Mouse (Mus musculus) MEL (cell line): ENCODE measurements around the gene Sox5. TPM values are rescaled to one million over a fixed set of nuclear protein-coding genes. Genes with fewer than 3 reads are reported as not detected.

Experiments used
- DNase-seq: peaks from one replicate; pipeline ENCODE4 v3.0.0; 2011; ENCODE audit warnings: low read depth, low spot score
- H3K27ac ChIP-seq: 2 replicates; pipeline ENCODE4 v1.5.1; 2012; ENCODE audit warnings: low read depth, mild to moderate bottlenecking, control low read depth, low read length, moderate library complexity; ENCODE audit not compliant: control insufficient read depth
- H3K27me3 ChIP-seq, 2 experiments: fragments of 150-350 bp in 1 of 2; sonication (generic) in 1 of 2; 2 replicates each; pipeline ENCODE4 v1.6.1; 2012; ENCODE audit warnings: low read length in 2 of 2, mild to moderate bottlenecking in 2 of 2, improper control_type of control experiment in 1 of 2, moderate library complexity in 1 of 2; ENCODE audit not compliant: insufficient read depth in 2 of 2, control insufficient read depth in 1 of 2
- H3K36me3 ChIP-seq, 2 experiments: 2 replicates each; pipeline ENCODE4 v1.6.1; 2012 to 2014; ENCODE audit warnings: low read length in 2 of 2, improper control_type of control experiment in 1 of 2, inconsistent platforms in 1 of 2, mild to moderate bottlenecking in 1 of 2; ENCODE audit not compliant: insufficient read depth in 2 of 2, control insufficient read depth in 1 of 2
- H3K4me1 ChIP-seq, 2 experiments: fragments of 150-350 bp in 1 of 2; sonication (generic) in 1 of 2; 2 replicates each; pipeline ENCODE4 v1.6.1; 2012; ENCODE audit warnings: low read length in 2 of 2, improper control_type of control experiment in 1 of 2, mild to moderate bottlenecking in 1 of 2; ENCODE audit not compliant: insufficient read depth in 2 of 2, control insufficient read depth in 1 of 2
- H3K4me3 ChIP-seq, 2 experiments: fragments of 150-350 bp in 1 of 2; sonication (generic) in 1 of 2; 2 replicates each; pipeline ENCODE4 v1.5.1; 2012; ENCODE audit warnings: low read depth in 2 of 2, low read length in 2 of 2, mild to moderate bottlenecking in 2 of 2, moderate library complexity in 2 of 2, control low read depth in 1 of 2, improper control_type of control experiment in 1 of 2; ENCODE audit not compliant: control insufficient read depth in 1 of 2, insufficient read depth in 1 of 2
- H3K79me2 ChIP-seq: 2 replicates; pipeline ENCODE4 v1.6.1; 2012; ENCODE audit warnings: mild to moderate bottlenecking, low read length, moderate library complexity; ENCODE audit not compliant: control insufficient read depth, poor library complexity, insufficient read depth
- H3K9ac ChIP-seq: 2 replicates; pipeline ENCODE4 v1.6.1; 2012; ENCODE audit warnings: low read depth, mild to moderate bottlenecking, control low read depth, low read length, moderate library complexity; ENCODE audit not compliant: control insufficient read depth, poor library complexity, severe bottlenecking
- H3K9me3 ChIP-seq: fragments of 150-350 bp; sonication (generic); replicated peaks from 2 replicates; pipeline ENCODE4 v1.6.1; 2012; ENCODE audit warnings: mild to moderate bottlenecking, low read length, improper control_type of control experiment, moderate library complexity; ENCODE audit not compliant: insufficient read depth
- BHLHE40 ChIP-seq: IDR thresholded peaks from 2 replicates; pipeline ENCODE4 v1.6.1; 2012; ENCODE audit warnings: low read depth, mild to moderate bottlenecking, inconsistent platforms, low read length, improper control_type of control experiment, borderline replicate concordance
- CHD2 ChIP-seq: IDR thresholded peaks from 2 replicates; pipeline ENCODE4 v1.6.1; 2011; ENCODE audit warnings: low read length, improper control_type of control experiment
- CTCF ChIP-seq, 3 experiments: IDR thresholded peaks in 2 of 3; conservative IDR thresholded peaks in 1 of 3; 2 replicates each; pipeline ENCODE4 v1.5.1; 2011 to 2012; ENCODE audit warnings: low read length in 3 of 3, low read depth in 2 of 3, mild to moderate bottlenecking in 2 of 3, improper control_type of control experiment in 1 of 3, inconsistent platforms in 1 of 3, mixed read lengths in 1 of 3, moderate library complexity in 1 of 3; ENCODE audit not compliant: control insufficient read depth in 1 of 3, insufficient read depth in 1 of 3, poor library complexity in 1 of 3, severe bottlenecking in 1 of 3
- GABPA ChIP-seq: IDR thresholded peaks from 2 replicates; pipeline ENCODE4 v1.6.1; 2012; ENCODE audit warnings: low read depth, mild to moderate bottlenecking, inconsistent platforms, low read length, improper control_type of control experiment, moderate library complexity
- GATA1 ChIP-seq: IDR thresholded peaks from 2 replicates; pipeline ENCODE4 v1.6.1; 2011; ENCODE audit warnings: low read depth, low read length, improper control_type of control experiment
- JUND ChIP-seq: IDR thresholded peaks from 2 replicates; pipeline ENCODE4 v1.6.1; 2011; ENCODE audit warnings: low read depth, mild to moderate bottlenecking, improper control_type of control experiment, low read length
- KAT2A ChIP-seq: conservative IDR thresholded peaks from 2 replicates; pipeline ENCODE4 v1.6.1; 2012; ENCODE audit warnings: low read depth, low read length, improper control_type of control experiment, inconsistent platforms
- MAFK ChIP-seq: IDR thresholded peaks from 2 replicates; pipeline ENCODE4 v1.6.1; 2011; ENCODE audit warnings: low read depth, mild to moderate bottlenecking, low read length, improper control_type of control experiment, borderline replicate concordance
- MAX ChIP-seq: IDR thresholded peaks from 2 replicates; pipeline ENCODE4 v1.6.1; 2011; ENCODE audit warnings: low read length, improper control_type of control experiment
- MAZ ChIP-seq: IDR thresholded peaks from 2 replicates; pipeline ENCODE4 v1.6.1; 2012; ENCODE audit warnings: low read depth, mild to moderate bottlenecking, inconsistent platforms, low read length, improper control_type of control experiment
- MEF2A ChIP-seq: IDR thresholded peaks from 2 replicates; pipeline ENCODE4 v1.6.1; 2014; ENCODE audit warnings: low read depth, mild to moderate bottlenecking, inconsistent platforms, low read length, improper control_type of control experiment; ENCODE audit not compliant: poor library complexity, insufficient replicate concordance, severe bottlenecking; ENCODE audit errors: extremely low read depth
- MXI1 ChIP-seq: IDR thresholded peaks from 2 replicates; pipeline ENCODE4 v1.6.1; 2011; ENCODE audit warnings: mild to moderate bottlenecking, low read depth, low read length, improper control_type of control experiment
- MYB ChIP-seq: IDR thresholded peaks from 2 replicates; pipeline ENCODE4 v1.6.1; 2011; ENCODE audit warnings: mild to moderate bottlenecking, low read depth, low read length, improper control_type of control experiment
- NRF1 ChIP-seq: IDR thresholded peaks from 2 replicates; pipeline ENCODE4 v1.6.1; 2014; ENCODE audit warnings: low read depth, mild to moderate bottlenecking, inconsistent platforms, low read length, improper control_type of control experiment, moderate library complexity; ENCODE audit not compliant: poor library complexity, insufficient read depth, severe bottlenecking
- POLR2A ChIP-seq, 2 experiments: IDR thresholded peaks; 2 replicates each; pipeline ENCODE4 v1.6.1; 2011 to 2012; ENCODE audit warnings: low read length in 2 of 2, mild to moderate bottlenecking in 2 of 2, control low read depth in 1 of 2, improper control_type of control experiment in 1 of 2, low read depth in 1 of 2, moderate library complexity in 1 of 2; ENCODE audit not compliant: control insufficient read depth in 1 of 2, insufficient read depth in 1 of 2, poor library complexity in 1 of 2
- RAD21 ChIP-seq: IDR thresholded peaks from 2 replicates; pipeline ENCODE4 v1.6.1; 2011; ENCODE audit warnings: mild to moderate bottlenecking, low read depth, low read length, improper control_type of control experiment
- RCOR1 ChIP-seq: IDR thresholded peaks from 2 replicates; pipeline ENCODE4 v1.6.1; 2012; ENCODE audit warnings: low read depth, mild to moderate bottlenecking, inconsistent platforms, low read length, improper control_type of control experiment
- SIN3A ChIP-seq: IDR thresholded peaks from 2 replicates; pipeline ENCODE4 v1.6.1; 2012; ENCODE audit warnings: low read length, improper control_type of control experiment, inconsistent platforms
- SMC3 ChIP-seq: IDR thresholded peaks from 2 replicates; pipeline ENCODE4 v1.6.1; 2011; ENCODE audit warnings: low read depth, low read length, improper control_type of control experiment
- USF1 ChIP-seq: IDR thresholded peaks from 2 replicates; pipeline ENCODE4 v1.6.1; 2014; ENCODE audit warnings: low read depth, mild to moderate bottlenecking, inconsistent platforms, low read length, improper control_type of control experiment, moderate library complexity
- ZKSCAN1 ChIP-seq: IDR thresholded peaks from 2 replicates; pipeline ENCODE4 v1.6.1; 2012; ENCODE audit warnings: low read depth, mild to moderate bottlenecking, inconsistent platforms, low read length, improper control_type of control experiment, moderate library complexity
- ZMIZ1 ChIP-seq: IDR thresholded peaks from 2 replicates; pipeline ENCODE4 v1.6.1; 2012; ENCODE audit warnings: low read depth, mild to moderate bottlenecking, inconsistent platforms, low read length, improper control_type of control experiment, moderate library complexity
- polyA plus RNA-seq, 2 experiments: library from polyadenylated mRNA; stranded (reverse) in 1 of 2; unstranded in 1 of 2; fragments of >175 nt in 1 of 2; fragments of >200 nt in 1 of 2; gene quantifications; 2 replicates each; pipeline versions ENCODE4 v1.2.1 to v1.2.4; 2012; ENCODE audit warnings: low replicate concordance in 2 of 2, low read depth in 1 of 2; ENCODE audit not compliant: insufficient read length in 2 of 2, insufficient read depth in 1 of 2, missing spikeins in 1 of 2
- total RNA-seq: library from RNA; depleted of rRNA; stranded (reverse); fragments of 300-350 nt; gene quantifications from 2 replicates; pipeline ENCODE4 v1.2.3, GENCODE M21; 2012

Sox5 gene
- total and polyA plus RNA-seq, 3 experiments = 0.19 to 3.0 TPM; not detected in 1

GRCm38 (mm10) chr6:144689076-144689475, 92.7 kb downstream of the Sox5 start:
- H3K79me2 ChIP-seq = no peaks in the 10 kb centered on the region
- no peak overlapping the region for H3K4me3 ChIP-seq
- H3K27ac ChIP-seq = no peak overlapping the region
- DNase-seq = no peak
- H3K27me3 ChIP-seq = no peaks in the 10 kb centered on the region
- H3K9ac ChIP-seq = no peak overlapping the region
- no peaks in the 10 kb centered on the region for H3K4me1 ChIP-seq
- TF ChIP-seq CHD2 (no peak), MAX (no peak), BHLHE40 (no peak), MYB (no peak), GABPA (no peak), SIN3A (no peak), RCOR1 (no peak), USF1 (no peak), MAFK (no peak), ZMIZ1 (no peak), POLR2A (IDR thresholded peaks at IDR 0.05; ENCODE audit: control insufficient read depth in 1 of 2, insufficient read depth in 1 of 2, low read depth in 1 of 2, low read length in 2 of 2, poor library complexity in 1 of 2) (no peak), NRF1 (no peak), MEF2A (no peak), MAZ (no peak), ZKSCAN1 (no peak), MXI1 (no peak), RAD21 (no peak), JUND (no peak), KAT2A (no peak), SMC3 (no peak)
- no peaks in the 10 kb centered on the region for H3K9me3 ChIP-seq
- H3K36me3 ChIP-seq = no peaks in the 10 kb centered on the region

- Histone ChIP-seq H3K27ac (no peak overlapping the region), H3K79me2 (no peaks in the 10 kb centered on the region), H3K27me3 (no peaks in the 10 kb centered on the region), H3K4me1 (no peaks in the 10 kb centered on the region), H3K9ac (no peak overlapping the region), H3K4me3 (no peak overlapping the region), H3K36me3 (no peaks in the 10 kb centered on the region), H3K9me3 (no peaks in the 10 kb centered on the region)
- TF ChIP-seq BHLHE40 = no peak
- TF ChIP-seq CTCF (IDR thresholded peaks at IDR 0.05 in 2 of 3, conservative IDR thresholded peaks at IDR 0.05 in 1 of 3; ENCODE audit: control insufficient read depth in 1 of 3, insufficient read depth in 1 of 3, low read depth in 2 of 3, low read length in 3 of 3, poor library complexity in 1 of 3, severe bottlenecking in 1 of 3) = no peak
- TF ChIP-seq GATA1 = no peak
- no peak for TF ChIP-seq SIN3A
- TF ChIP-seq GABPA = no peak
- no peak for TF ChIP-seq POLR2A (IDR thresholded peaks at IDR 0.05; ENCODE audit: control insufficient read depth in 1 of 2, insufficient read depth in 1 of 2, low read depth in 1 of 2, low read length in 2 of 2, poor library complexity in 1 of 2)
- DNase-seq = no peak
Observed at GRCm38 (mm10) chr6:144687681-144688080, 94.1 kb downstream of the Sox5 start.
